Mouse (Mus musculus): ENCODE data around the gene Prkar1a.

Gene Prkar1a

GRCm38 (mm10) chr11:109649206-109649605, at the start of gene Prkar1a:
TSS of gene Prkar1a (plus strand) at chr11:109649405.
- DNase-seq (ENCODE audit: low read depth in 2 of 2, low spot score in 2 of 2) = no peak

GRCm38 (mm10) chr11:109607600-109607999, 41.6 kb upstream of the Prkar1a start:
- DNase-seq (ENCODE audit: low read depth in 2 of 2, low spot score in 2 of 2) = no peak

- no peak for DNase-seq (ENCODE audit: low read depth in 2 of 2, low spot score in 2 of 2)
Measured at GRCm38 (mm10) chr11:109608976-109609625, 40.1 kb upstream of the Prkar1a start.

GRCm38 (mm10) chr11:109610046-109610794, 39.0 kb upstream of the Prkar1a start:
- no peak for DNase-seq (ENCODE audit: low read depth in 2 of 2, low spot score in 2 of 2)

GRCm38 (mm10) chr11:109610795-109611302, 38.4 kb upstream of the Prkar1a start:
- DNase-seq (ENCODE audit: low read depth in 2 of 2, low spot score in 2 of 2) = no peak

- peak; percentile 89 to 95 for DNase-seq (ENCODE audit: low read depth in 2 of 2, low spot score in 2 of 2)
Measured at GRCm38 (mm10) chr11:109611303-109612149, 37.7 kb upstream of the Prkar1a start, which contains the start of gene Wipi1. TSS of gene Wipi1 (minus strand) at chr11:109611967.

- no peak for DNase-seq (ENCODE audit: low read depth in 2 of 2, low spot score in 2 of 2)
Measured at GRCm38 (mm10) chr11:109612871-109613529, 36.2 kb upstream of the Prkar1a start.

GRCm38 (mm10) chr11:109615286-109615685, 33.9 kb upstream of the Prkar1a start:
- no peak for DNase-seq (ENCODE audit: low read depth in 2 of 2, low spot score in 2 of 2)

- DNase-seq (ENCODE audit: low read depth in 2 of 2, low spot score in 2 of 2) = no peak
Measured at GRCm38 (mm10) chr11:109616352-109616751, 32.9 kb upstream of the Prkar1a start.

- DNase-seq (ENCODE audit: low read depth in 2 of 2, low spot score in 2 of 2) = no peak
Measured at GRCm38 (mm10) chr11:109616766-109617165, 32.4 kb upstream of the Prkar1a start.

- DNase-seq (ENCODE audit: low read depth in 2 of 2, low spot score in 2 of 2) = peak; percentile 39 to 61
Measured at GRCm38 (mm10) chr11:109619055-109619454, 30.1 kb upstream of the Prkar1a start.

- no peak for DNase-seq (ENCODE audit: low read depth in 2 of 2, low spot score in 2 of 2)
Measured at GRCm38 (mm10) chr11:109620356-109620755, 28.8 kb upstream of the Prkar1a start.

GRCm38 (mm10) chr11:109621183-109621582, 28.0 kb upstream of the Prkar1a start:
- DNase-seq (ENCODE audit: low read depth in 2 of 2, low spot score in 2 of 2) = peak; percentile 30 to 51

- no peak for DNase-seq (ENCODE audit: low read depth in 2 of 2, low spot score in 2 of 2)
Measured at GRCm38 (mm10) chr11:109622518-109623037, 26.6 kb upstream of the Prkar1a start.

GRCm38 (mm10) chr11:109623238-109623637, 26.0 kb upstream of the Prkar1a start:
- DNase-seq (ENCODE audit: low read depth in 2 of 2, low spot score in 2 of 2) = no peak

GRCm38 (mm10) chr11:109627648-109628047, 21.6 kb upstream of the Prkar1a start:
- no peak for DNase-seq (ENCODE audit: low read depth in 2 of 2, low spot score in 2 of 2)

- DNase-seq (ENCODE audit: low read depth in 2 of 2, low spot score in 2 of 2) = no peak
Measured at GRCm38 (mm10) chr11:109628099-109628498, 21.1 kb upstream of the Prkar1a start.

- no peak for DNase-seq (ENCODE audit: low read depth in 2 of 2, low spot score in 2 of 2)
Measured at GRCm38 (mm10) chr11:109629021-109629521, 20.1 kb upstream of the Prkar1a start.

GRCm38 (mm10) chr11:109634928-109635327, 14.3 kb upstream of the Prkar1a start:
- no peak for DNase-seq (ENCODE audit: low read depth in 2 of 2, low spot score in 2 of 2)

GRCm38 (mm10) chr11:109635871-109636395, 13.3 kb upstream of the Prkar1a start:
- no peak for DNase-seq (ENCODE audit: low read depth in 2 of 2, low spot score in 2 of 2)
